Mouse (Mus musculus) brain, embryonic 14.5 days (tissue): ENCODE measurements around the gene Mgat4b. TPM values are rescaled to one million over a fixed set of nuclear protein-coding genes. Genes with fewer than 3 reads are reported as not detected.

Source experiments
- DNase-seq: peaks from one replicate; pipeline ENCODE4 v3.0.0-alpha.2; 2011; ENCODE audit warnings: low read depth
- CTCF ChIP-seq: fragments of 200-500 bp; IDR thresholded peaks from 2 replicates; pipeline ENCODE4 v1.5.1; 2012; ENCODE audit warnings: inconsistent platforms, mild to moderate bottlenecking, moderate library complexity, borderline replicate concordance; ENCODE audit not compliant: insufficient read depth, insufficient read length; ENCODE audit errors: extremely low read depth
- POLR2A ChIP-seq: fragments of 200-500 bp; IDR thresholded peaks from 2 replicates; pipeline ENCODE4 v1.6.1; 2012; ENCODE audit warnings: mild to moderate bottlenecking, inconsistent platforms, borderline replicate concordance; ENCODE audit not compliant: poor library complexity, insufficient read depth, insufficient read length, severe bottlenecking; ENCODE audit errors: extremely low read depth
- polyA plus RNA-seq: library from polyadenylated mRNA; depleted of rRNA; stranded (reverse); fragments of >200 nt; gene quantifications from 2 replicates; pipeline ENCODE4 v1.2.3, GENCODE M21; 2012; rRNA removed

The Mgat4b gene
- polyA plus RNA-seq, 1 experiment: 97.1 TPM

- DNase-seq: no peak
- TF ChIP-seq POLR2A (no peak), CTCF (no peak)
Observed at GRCm38 (mm10) chr11:50263198-50263597, 52.5 kb downstream of the Mgat4b start.

DNA sequence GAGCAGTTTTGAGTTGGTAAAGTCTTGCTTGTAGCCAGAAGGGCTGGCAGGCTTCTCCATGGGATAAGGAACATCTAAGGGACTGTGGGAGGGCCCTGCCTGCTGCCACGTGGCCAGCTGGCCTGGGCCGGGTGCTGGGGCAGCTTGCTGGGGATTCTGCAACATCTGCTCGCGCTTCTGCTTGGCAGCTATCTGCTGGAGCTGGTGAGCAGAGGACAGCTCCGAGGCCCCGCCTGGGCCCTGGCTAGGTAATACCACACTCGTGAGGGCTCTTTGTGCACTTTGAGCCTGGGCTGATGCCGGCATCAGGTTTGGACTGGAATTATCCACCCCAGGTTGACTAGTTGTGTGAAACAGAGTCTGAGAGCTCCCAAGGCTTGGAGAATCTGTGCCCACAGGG is 55.2 kb downstream of the Mgat4b start:
- TF ChIP-seq CTCF (no peak), POLR2A (no peak)
- DNase-seq: no peak

GRCm38 (mm10) chr11:50266997-50267396 is 56.3 kb downstream of the Mgat4b start:
- no peak for TF ChIP-seq POLR2A
- no peak for TF ChIP-seq CTCF
- no peak for DNase-seq

- TF ChIP-seq POLR2A (no peak), CTCF (peak; percentile 47; the same call in 1 of the 2 replicates)
- peak; percentile 32 for DNase-seq
Observed at GRCm38 (mm10) chr11:50269163-50269562, 58.5 kb downstream of the Mgat4b start.

GRCm38 (mm10) chr11:50269885-50270284 is 59.2 kb downstream of the Mgat4b start:
- TF ChIP-seq CTCF (no peak), POLR2A (no peak)
- DNase-seq: no peak

DNA sequence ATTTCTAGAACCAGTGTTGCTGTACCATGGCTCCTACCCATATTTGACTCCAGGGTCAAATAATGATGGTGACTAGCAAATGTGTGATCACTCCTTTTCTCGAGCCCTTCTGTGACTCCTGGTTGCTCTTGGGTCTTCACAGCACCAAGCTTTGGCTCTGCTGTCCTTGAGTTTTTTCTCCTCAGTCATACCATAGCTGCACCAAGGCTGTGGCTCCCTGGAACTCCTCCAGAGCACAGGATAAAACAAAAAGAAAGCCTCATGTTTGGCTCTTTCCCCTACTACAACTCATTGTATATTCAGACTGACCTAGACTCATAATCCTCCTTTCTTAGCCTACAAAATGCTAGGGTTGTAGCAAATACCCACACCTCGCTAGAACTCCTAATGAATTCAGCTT is 62.1 kb downstream of the Mgat4b start:
- DNase-seq: no peak
- TF ChIP-seq POLR2A: no peak
- no peak for TF ChIP-seq CTCF

DNA sequence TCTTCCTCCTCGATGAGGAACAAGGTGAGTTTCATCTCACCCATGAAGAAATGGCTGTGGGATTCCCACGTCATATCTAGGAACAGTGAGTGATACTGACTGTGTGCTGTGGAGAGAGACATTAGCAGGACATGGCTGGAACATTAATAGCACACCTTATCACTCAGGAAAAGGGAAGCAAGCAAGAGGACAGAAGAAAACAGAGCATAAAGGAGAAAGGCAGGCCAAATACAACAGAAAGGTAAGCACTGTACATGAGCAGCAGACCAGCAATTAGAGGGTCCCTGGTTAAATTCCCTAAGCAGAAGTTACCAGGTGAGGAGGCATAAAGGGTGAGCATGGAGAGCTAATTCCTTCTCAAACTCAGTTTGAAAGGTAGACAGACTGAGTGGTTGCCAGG is 64.4 kb downstream of the Mgat4b start:
- TF ChIP-seq CTCF: no peak
- no peak for TF ChIP-seq POLR2A
- no peak for DNase-seq

DNA sequence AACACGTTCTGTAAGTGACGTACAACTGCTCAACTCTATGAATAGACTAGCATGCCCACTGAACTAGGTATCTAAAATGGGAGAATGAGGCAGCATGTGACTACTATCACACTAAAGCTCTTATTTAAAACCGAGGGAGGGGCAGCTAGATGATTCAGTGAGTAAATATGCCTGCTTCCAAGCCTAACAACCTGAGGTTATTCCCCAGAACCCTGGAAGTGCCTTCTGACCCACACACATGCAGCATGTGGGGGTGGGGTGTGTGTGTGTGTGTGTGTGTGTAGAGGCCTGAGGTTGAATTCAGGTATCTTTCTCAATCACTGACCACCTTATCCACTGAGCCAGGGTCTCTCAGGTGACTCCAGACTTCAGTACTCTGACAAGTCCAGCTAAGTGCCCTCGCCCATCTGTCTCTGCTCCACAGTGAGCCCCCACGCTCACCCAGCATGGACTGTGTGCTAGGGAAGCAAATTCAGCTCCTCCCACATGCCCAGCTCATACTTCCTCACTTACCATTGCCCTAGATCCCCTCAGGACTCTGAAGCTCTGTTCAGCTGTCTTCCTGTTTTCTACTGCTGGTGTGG is 65.0 kb downstream of the Mgat4b start:
- TF ChIP-seq CTCF (no peak), POLR2A (no peak)
- no peak for DNase-seq

- no peak for DNase-seq
Observed at GRCm38 (mm10) chr11:50277025-50277424, 66.3 kb downstream of the Mgat4b start.

GRCm38 (mm10) chr11:50277706-50278105 is 67.0 kb downstream of the Mgat4b start:
- TF ChIP-seq CTCF: no peak
- no peak for TF ChIP-seq POLR2A
- DNase-seq: no peak

More at GRCm38 (mm10) chr11:50277025-50277424, 66.3 kb downstream of the Mgat4b start:
- no peak for TF ChIP-seq CTCF
- no peak for TF ChIP-seq POLR2A

DNA sequence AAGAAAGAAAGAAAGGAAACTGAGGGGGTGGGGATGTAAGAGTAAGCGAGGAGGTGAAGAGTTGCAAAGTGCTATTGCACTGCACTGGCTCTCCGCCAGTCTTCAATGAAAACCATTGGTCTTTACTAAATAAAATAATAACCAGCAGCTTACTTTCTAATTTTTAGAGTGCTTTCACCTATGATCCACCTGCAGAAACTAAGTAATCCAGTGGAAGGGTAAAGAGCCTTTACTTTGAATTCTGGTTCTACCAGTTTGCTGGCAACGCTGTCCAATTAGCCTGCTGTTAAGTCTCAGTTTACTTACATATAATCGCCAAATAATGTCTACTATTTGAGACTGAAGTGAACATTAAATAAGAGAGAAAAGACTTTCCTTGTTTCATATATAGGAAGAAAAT is 68.3 kb downstream of the Mgat4b start:
- no peak for DNase-seq
- TF ChIP-seq POLR2A (no peak), CTCF (no peak)

DNA sequence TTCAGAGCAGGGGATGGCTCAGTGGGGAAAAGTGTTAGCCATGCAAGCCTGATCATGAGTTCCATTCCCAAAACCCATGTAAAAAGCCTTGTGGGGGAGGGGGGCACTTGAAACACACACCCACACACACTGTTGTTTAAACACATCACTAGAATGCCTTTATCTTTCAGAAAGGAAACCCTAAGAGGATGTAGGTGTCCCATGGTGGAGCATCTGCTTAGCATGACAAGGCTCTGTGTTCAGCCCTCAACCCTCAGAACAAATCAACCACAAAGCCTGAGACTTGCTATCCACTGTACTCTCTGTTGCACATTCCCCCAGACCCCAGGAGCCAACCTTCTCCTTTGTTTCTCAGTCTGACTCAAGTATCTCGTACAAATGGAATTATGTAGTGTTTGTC is 69.4 kb downstream of the Mgat4b start:
- TF ChIP-seq CTCF (no peak), POLR2A (no peak)
- DNase-seq: no peak

Other genes with a start within 250 kb of the Mgat4b start
- gene Rnf130, start 185.5 kb upstream of the Mgat4b start, polyA plus RNA-seq: 45.4 and 47.7 TPM in 2 replicates
- 37.4 and 52.9 TPM in 2 replicates for gene Tbc1d9b, start 79.5 kb upstream of the Mgat4b start, polyA plus RNA-seq
- gene Mrnip, start 36.4 kb upstream of the Mgat4b start, polyA plus RNA-seq: 33.1 and 35.9 TPM in 2 replicates
- gene Sqstm1, start 63 bp upstream of the Mgat4b start, polyA plus RNA-seq: 171 and 203 TPM in 2 replicates
- 3.5 and 4.5 TPM in 2 replicates for gene Ltc4s, start 27.7 kb downstream of the Mgat4b start, polyA plus RNA-seq
- gene Maml1, start 81.4 kb downstream of the Mgat4b start, polyA plus RNA-seq: 13.7 and 16.4 TPM in 2 replicates
- gene Canx, start 114.8 kb downstream of the Mgat4b start, polyA plus RNA-seq: 111 and 173 TPM in 2 replicates
- gene Cby3, start 143.6 kb downstream of the Mgat4b start, polyA plus RNA-seq: 0.52 and 0.62 TPM in 2 replicates
- 694 and 702 TPM in 2 replicates for gene Hnrnph1, start 166.1 kb downstream of the Mgat4b start, polyA plus RNA-seq
- 20.8 and 23.0 TPM in 2 replicates for gene Rufy1, start 220.2 kb downstream of the Mgat4b start, polyA plus RNA-seq